Mouse (Mus musculus): ENCODE measurements around the gene Cpne7.

GRCm38 (mm10) chr8:123135806-123136205, 18.6 kb downstream of the Cpne7 start:
- TF ChIP-seq CTCF (IDR thresholded peaks at IDR 0.05; ENCODE audit: extremely low read depth, insufficient read depth, low read length), result no peak
- no peak for TF ChIP-seq POLR2A (IDR thresholded peaks at IDR 0.05; ENCODE audit: extremely low read depth, insufficient read depth, low read length)

All from cortical plate, adult 2 months (tissue).